Mouse (Mus musculus) liver, postnatal 0 days (tissue): ENCODE data around the gene Xkr8. TPM values are rescaled to one million over a fixed set of nuclear protein-coding genes. Genes with fewer than 3 reads are reported as not detected.

Experiments used
- ATAC-seq: fragments of 200-750 bp; cut with Nextera tagmentation; 2 replicates; pipeline ENCODE4 v1.8.0; 2017; ENCODE audit warnings: mild to moderate bottlenecking, moderate library complexity
- DNase-seq: peaks from one replicate; pipeline ENCODE4 v3.0.0-alpha.2; 2016
- H3K27ac ChIP-seq: fragments of 300-500 bp; sonication (generic); 2 replicates; pipeline ENCODE4 v1.5.1; 2014; ENCODE audit warnings: antibody characterized with exemption, moderate library complexity, mild to moderate bottlenecking, low read depth
- H3K27me3 ChIP-seq: fragments of 300-500 bp; sonication (generic); 2 replicates; pipeline ENCODE4 v1.6.1; 2014; ENCODE audit warnings: low read length, control low read depth, mixed read lengths; ENCODE audit not compliant: insufficient read depth
- H3K36me3 ChIP-seq: fragments of 300-500 bp; sonication (generic); replicated peaks from 2 replicates; pipeline ENCODE4 v1.6.1; 2014; ENCODE audit warnings: mild to moderate bottlenecking, control low read depth, low read length, moderate library complexity, mixed read lengths; ENCODE audit not compliant: insufficient read depth
- H3K4me1 ChIP-seq: fragments of 300-500 bp; sonication (generic); 2 replicates; pipeline ENCODE4 v1.6.1; 2014; ENCODE audit warnings: antibody characterized with exemption, mild to moderate bottlenecking, control low read depth; ENCODE audit not compliant: insufficient read depth
- H3K4me2 ChIP-seq: fragments of 300-500 bp; sonication (generic); 2 replicates; pipeline ENCODE4 v1.6.1; 2014; ENCODE audit warnings: low read depth, mild to moderate bottlenecking, low read length, moderate library complexity, mixed read lengths
- H3K4me3 ChIP-seq: fragments of 300-500 bp; sonication (generic); 2 replicates; pipeline ENCODE4 v1.5.1; 2014; ENCODE audit warnings: low read depth, low read length
- H3K9ac ChIP-seq: fragments of 300-500 bp; sonication (generic); replicated peaks from 2 replicates; pipeline ENCODE4 v1.6.1; 2014; ENCODE audit warnings: mild to moderate bottlenecking, moderate library complexity
- H3K9me3 ChIP-seq: fragments of 300-500 bp; sonication (generic); 2 replicates; pipeline ENCODE4 v1.6.1; 2016; ENCODE audit warnings: mild to moderate bottlenecking, control low read depth, low read length, mixed read lengths
- CTCF ChIP-seq: sonication (generic); IDR thresholded peaks from 2 replicates; pipeline ENCODE4 v1.5.1; 2016; ENCODE audit warnings: antibody characterized with exemption, low read depth
- EP300 ChIP-seq: IDR thresholded peaks from 2 replicates; pipeline ENCODE4 v1.6.1; 2016; ENCODE audit warnings: antibody characterized with exemption, low read depth, mild to moderate bottlenecking
- WGBS: fragments of 180-500 bp; shearing (Covaris S2); extraction: QIAGEN DNeasy Blood & Tissue Kit; methylation state at CpG from one replicate; pipeline ENCODE4 v1.1.7; 2014; ENCODE audit not compliant: insufficient replicate concordance; 5-methylcytosine and 5-hydroxymethylcytosine counted together
- polyA plus RNA-seq: library from polyadenylated mRNA; unstranded; fragments of >200 nt; fragmentation: Nextera tagmentation; extraction: Ambion mirVana; gene quantifications from 2 replicates; pipeline ENCODE4 v1.2.1, GENCODE M21; 2015

Xkr8 gene
- polyA plus RNA-seq, result 3.3 and 3.8 TPM in 2 replicates

DNA sequence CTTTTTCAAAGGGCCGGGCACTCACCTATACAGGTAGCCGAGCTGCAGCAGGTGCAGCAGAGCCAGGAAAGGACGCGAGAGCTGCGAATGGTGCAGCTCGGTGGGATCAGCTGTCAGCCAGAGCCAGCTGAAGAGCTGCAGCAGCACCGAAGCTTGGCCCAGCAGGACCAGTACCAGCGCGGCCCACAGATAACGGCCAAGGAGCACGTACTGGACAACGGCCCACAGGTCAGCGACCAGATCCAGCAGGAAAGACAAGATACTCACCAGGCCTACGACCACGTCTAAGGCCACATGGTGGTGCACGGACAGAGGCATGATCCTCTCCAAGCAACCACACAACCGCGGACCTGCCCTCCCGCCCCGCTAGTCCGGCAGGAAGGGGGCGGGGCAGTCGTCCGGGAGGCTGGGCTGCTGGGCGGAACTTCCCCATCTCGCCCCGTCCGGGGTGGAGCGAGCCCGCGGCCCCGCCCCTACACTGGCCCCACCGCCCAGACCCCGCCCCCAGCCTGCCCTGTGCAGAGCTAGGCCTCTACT is at the start of gene Xkr8:
Gene Xkr8, minus strand, starts transcription at position 399 of the 537 bp plus-strand sequence.
- no peaks in the 10 kb centered on the region for H3K27me3 ChIP-seq
- DNase-seq (peak; percentile 97), ATAC-seq (peak; percentile 91)
- 0 out of 2 replicates have a peak, but pooled peaks cover 5% of the 10 kb centered on the region for H3K36me3 ChIP-seq
- H3K9ac ChIP-seq, result peak within 1 kb of the TSS; percentile 71
- 2% methylated on average over 34 of the region's 34 CpGs for WGBS
- H3K4me2 ChIP-seq, result peak within 1 kb of the TSS; percentile 95
- H3K4me1 ChIP-seq, result peaks cover 23% of the 10 kb centered on the region
- peak within 1 kb of the TSS; percentile 39; the same call in 1 of the 2 replicates for H3K27ac ChIP-seq
- TF ChIP-seq EP300, result no peak
- TF ChIP-seq CTCF, result peak; percentile 44
- H3K9me3 ChIP-seq, result no peaks in the 10 kb centered on the region
- peak within 1 kb of the TSS; percentile 67 for H3K4me3 ChIP-seq

DNA sequence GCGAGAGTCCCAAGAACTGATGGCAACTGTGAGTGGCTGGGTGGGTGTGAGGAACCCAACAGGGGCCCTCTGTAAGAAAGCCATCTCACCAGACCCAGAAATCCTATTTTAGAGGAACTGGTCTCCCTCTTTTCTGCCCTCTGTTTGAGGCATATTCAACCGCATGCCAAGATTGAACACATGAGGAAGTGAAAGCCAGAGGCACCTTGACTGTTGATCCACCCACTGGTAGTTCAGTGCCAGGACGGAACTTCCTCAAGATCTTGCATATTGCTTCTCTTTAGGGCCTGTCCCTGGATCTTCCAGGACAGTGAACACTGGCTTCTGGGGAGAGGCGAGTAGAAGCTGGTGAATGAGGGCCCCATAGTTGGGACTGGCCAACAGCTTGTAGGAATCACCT is 47.9 kb upstream of the Xkr8 start:
- no peaks in the 10 kb centered on the region; the same call in 1 of the 2 replicates for H3K4me1 ChIP-seq
- H3K9me3 ChIP-seq, result no peaks in the 10 kb centered on the region
- DNase-seq (no peak), ATAC-seq (0 out of 2 replicates have a peak, but pooled peaks have one; percentile 18)
- peaks cover 45% of the 10 kb centered on the region for H3K36me3 ChIP-seq
- no peak overlapping the region for H3K9ac ChIP-seq
- no peaks in the 10 kb centered on the region for H3K27me3 ChIP-seq
- no peak overlapping the region for H3K27ac ChIP-seq
- H3K4me2 ChIP-seq, result no peak overlapping the region
- 76% methylated on average over 4 of the region's 4 CpGs for WGBS
- TF ChIP-seq EP300 (no peak), CTCF (no peak; the same call in 1 of the 2 replicates)
- H3K4me3 ChIP-seq, result no peak overlapping the region

DNA sequence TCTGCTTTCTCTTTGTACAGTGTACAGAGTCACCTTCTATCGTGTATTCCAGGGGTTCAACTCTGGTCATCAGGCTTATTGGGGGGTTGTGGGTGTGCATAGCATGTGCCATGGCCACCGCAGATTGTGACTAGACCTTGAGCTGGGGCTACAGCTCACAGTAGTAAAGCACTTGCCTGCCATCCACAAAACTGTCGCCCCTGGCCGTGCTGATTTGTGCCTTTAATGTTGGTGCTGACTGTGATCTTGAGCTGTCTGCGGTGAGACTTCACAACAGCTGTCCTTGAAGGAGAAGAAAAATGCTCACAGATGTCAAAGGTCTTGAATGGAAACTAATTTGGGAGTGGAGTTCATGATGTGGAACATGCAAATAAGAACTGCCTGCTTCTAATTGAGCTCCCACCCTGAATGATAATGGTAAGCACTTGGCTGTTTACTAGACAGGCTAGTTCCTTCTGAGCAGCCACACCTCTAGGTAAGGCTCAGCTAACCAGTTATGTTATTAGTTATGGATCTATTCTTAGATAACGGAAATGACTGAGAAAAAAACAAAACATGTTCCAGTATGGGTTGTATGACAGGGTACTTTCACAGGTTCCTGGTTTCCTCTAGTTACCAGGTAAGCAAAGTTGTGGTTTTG is 46.3 kb upstream of the Xkr8 start:
- ATAC-seq (no peak), DNase-seq (no peak)
- Histone ChIP-seq H3K4me1 (no peaks in the 10 kb centered on the region; the same call in 1 of the 2 replicates), H3K27me3 (no peaks in the 10 kb centered on the region), H3K4me3 (no peak overlapping the region), H3K9me3 (no peaks in the 10 kb centered on the region), H3K27ac (no peak overlapping the region), H3K9ac (no peak overlapping the region), H3K36me3 (peaks cover 61% of the 10 kb centered on the region), H3K4me2 (no peak overlapping the region)
- TF ChIP-seq EP300, result no peak
- no peak for TF ChIP-seq CTCF
- 91% methylated on average over 6 of the region's 6 CpGs for WGBS

DNA sequence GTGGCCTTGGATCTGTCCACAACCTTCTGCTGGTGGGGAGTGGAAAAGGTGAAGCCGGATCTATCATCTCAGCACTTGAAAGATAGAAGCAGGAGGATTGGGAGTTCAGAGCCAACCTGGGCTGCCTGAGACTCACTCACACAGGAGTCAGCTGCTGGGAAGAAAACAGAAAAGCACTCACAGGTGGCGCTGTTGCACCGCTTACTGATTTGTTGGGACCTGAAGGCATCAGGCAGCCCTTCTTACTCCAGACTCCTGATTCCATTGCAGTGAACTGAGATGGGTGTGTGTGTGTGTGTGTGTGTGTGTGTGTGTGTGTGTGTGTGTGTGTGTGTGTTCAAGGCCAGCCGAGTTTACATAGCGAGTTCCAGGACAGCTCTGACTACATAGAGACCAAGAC is 44.4 kb upstream of the Xkr8 start:
- ATAC-seq (0 out of 2 replicates have a peak, but pooled peaks have one; percentile 19), DNase-seq (peak; percentile 84)
- WGBS, result 82% methylated on average over 5 of the region's 5 CpGs
- H3K4me1 ChIP-seq, result no peaks in the 10 kb centered on the region
- no peak overlapping the region for H3K4me2 ChIP-seq
- TF ChIP-seq CTCF (peak; percentile 87), EP300 (no peak)
- no peak overlapping the region for H3K9ac ChIP-seq
- H3K27me3 ChIP-seq, result no peaks in the 10 kb centered on the region
- H3K9me3 ChIP-seq, result no peaks in the 10 kb centered on the region
- peaks cover 75% of the 10 kb centered on the region for H3K36me3 ChIP-seq
- H3K4me3 ChIP-seq, result no peak overlapping the region
- H3K27ac ChIP-seq, result no peak overlapping the region

DNA sequence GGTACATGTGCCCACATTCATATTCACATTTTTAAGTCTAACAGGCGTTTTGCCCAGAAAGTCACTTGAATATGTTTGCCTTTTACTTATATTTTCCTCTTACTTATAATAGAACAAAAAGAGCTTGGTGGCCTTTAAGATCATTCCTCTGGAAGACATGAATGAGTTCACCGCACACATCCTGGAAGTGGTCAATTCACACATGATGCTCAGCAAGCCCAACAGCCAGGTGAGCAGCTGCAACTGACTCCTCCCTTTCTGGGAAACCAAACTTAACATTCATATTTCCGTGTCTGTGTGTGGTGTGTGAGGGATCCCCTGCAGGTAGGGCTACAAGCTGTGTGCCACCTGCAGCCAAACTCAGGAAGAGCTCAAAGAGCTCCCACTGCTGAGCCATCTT is 42.6 kb upstream of the Xkr8 start:
- Histone ChIP-seq H3K9ac (no peak overlapping the region), H3K4me3 (no peak overlapping the region), H3K27ac (no peak overlapping the region), H3K9me3 (no peaks in the 10 kb centered on the region), H3K4me1 (no peaks in the 10 kb centered on the region), H3K36me3 (peaks cover 92% of the 10 kb centered on the region), H3K4me2 (no peak overlapping the region), H3K27me3 (no peaks in the 10 kb centered on the region)
- WGBS, result 78% methylated on average over 3 of the region's 3 CpGs
- DNase-seq (no peak), ATAC-seq (no peak)
- TF ChIP-seq EP300 (no peak), CTCF (no peak)

DNA sequence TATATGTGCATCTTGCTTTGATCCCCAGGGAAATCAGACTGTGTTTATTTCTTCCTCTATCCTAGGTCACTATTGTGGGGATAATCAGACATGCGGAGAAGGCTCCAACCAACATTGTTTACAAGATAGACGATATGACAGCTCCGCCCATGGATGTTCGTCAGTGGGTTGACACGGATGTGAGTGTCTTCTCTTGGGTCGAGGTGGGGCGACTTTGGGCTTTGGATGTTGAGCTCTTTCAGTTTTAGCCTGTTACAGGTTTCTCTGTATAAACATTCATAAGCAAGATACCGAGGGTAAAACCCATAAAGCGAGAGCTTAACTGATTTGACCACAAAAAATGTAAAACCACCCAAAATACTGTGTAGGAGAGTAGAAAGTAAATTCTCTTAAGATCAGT is 39.4 kb upstream of the Xkr8 start:
- ATAC-seq (no peak), DNase-seq (no peak)
- WGBS, result 85% methylated on average over 9 of the region's 9 CpGs
- no peak overlapping the region for H3K27ac ChIP-seq
- peaks cover 10% of the 10 kb centered on the region for H3K4me1 ChIP-seq
- TF ChIP-seq EP300 (no peak), CTCF (no peak)
- no peak overlapping the region for H3K9ac ChIP-seq
- no peaks in the 10 kb centered on the region for H3K27me3 ChIP-seq
- H3K36me3 ChIP-seq, result peaks cover 65% of the 10 kb centered on the region
- H3K9me3 ChIP-seq, result no peaks in the 10 kb centered on the region
- H3K4me2 ChIP-seq, result no peak overlapping the region
- no peak overlapping the region for H3K4me3 ChIP-seq
